Mouse (Mus musculus) left cerebral cortex, postnatal 4 days (tissue): ENCODE data around the gene Sun1. TPM values are rescaled to one million over a fixed set of nuclear protein-coding genes. Genes with fewer than 3 reads are reported as not detected.
A peak's percentile ranks its signal among the peaks of the same experiment; 100 is the strongest.

Experiments
- DNase-seq: peaks from one replicate; pipeline ENCODE4 v3.0.0-alpha.2; 2022
- intact Hi-C: fragments of 180-260 bp; cut with DNase I; formaldehyde crosslinking; loops from one replicate; pipeline ENCODE4 v1.15.1; 2025
- total RNA-seq, 2 experiments: library from RNA; stranded (reverse); gene quantifications; 2 replicates each; pipeline ENCODE4 v1.2.3; 2021

Gene Sun1
- total RNA-seq, 2 experiments from 2014 or later, result 77.1 to 81.6 TPM

DNA sequence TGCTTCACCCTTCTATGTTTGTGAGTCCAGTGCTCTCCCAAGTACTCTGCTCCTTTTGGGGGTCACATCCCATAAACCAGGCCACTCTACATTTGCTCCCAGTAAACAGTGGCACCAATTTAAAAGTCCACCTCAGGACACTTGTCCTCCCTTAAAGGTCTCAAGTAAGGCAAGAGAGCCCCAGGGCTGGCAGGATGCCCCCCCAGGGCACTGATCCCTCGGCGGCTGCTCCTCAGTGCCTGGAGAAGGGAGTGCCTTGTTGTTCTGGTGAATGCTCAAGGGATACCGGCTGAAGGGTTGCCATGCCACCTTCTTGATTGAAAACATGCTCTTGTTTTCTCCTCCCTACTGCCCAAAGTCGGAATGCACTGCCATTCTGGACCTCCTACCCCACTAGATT lies 5.6 kb downstream of the Sun1 start:
- intact Hi-C loops, result no loop called here
- DNase-seq, result no peak

DNA sequence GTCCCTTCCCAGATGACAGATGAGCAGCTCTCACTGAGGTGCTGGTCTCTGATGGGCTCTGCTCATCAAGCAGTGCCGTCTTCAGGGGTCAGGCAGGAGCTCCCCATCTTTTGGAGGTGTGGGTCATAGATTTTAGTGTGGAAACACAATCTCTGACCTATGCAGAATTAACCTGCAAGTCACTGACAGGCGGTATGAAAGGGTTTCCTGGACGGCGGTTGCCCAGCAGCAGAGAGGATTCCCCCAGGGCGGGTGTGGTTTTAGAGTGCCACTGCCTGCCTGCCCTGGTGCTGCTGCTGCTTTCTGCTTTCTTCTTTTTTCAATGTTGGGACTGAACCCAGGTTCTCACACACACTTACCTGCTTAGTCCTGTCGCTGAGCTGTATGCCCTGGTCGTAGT lies 6.1 kb downstream of the Sun1 start:
- intact Hi-C loops, result no loop called here
- DNase-seq, result no peak

- intact Hi-C loops, result no loop called here
Measured at GRCm38 (mm10) chr5:139208183-139208582, 7.7 kb downstream of the Sun1 start.

GRCm38 (mm10) chr5:139208871-139209684 lies 8.6 kb downstream of the Sun1 start:
- no peak for DNase-seq
- intact Hi-C loops, result no loop called here

More at GRCm38 (mm10) chr5:139208183-139208582, 7.7 kb downstream of the Sun1 start:
- no peak for DNase-seq

DNA sequence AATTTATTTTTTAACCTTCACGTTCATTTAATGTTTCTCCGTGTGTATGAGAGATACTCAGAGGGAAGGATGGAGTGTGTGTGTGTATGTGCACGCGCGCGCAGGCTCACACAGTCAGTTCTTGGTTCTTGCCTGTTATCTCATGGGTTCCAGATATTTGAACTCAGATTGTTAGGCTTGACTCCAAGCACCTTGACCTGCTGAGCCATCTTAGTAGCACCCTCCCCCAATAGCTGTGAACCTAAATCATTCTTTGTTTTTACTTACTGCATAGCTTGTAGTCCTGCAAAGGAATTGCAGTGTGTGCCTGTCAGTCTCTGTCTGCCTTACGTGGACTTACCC lies 9.2 kb downstream of the Sun1 start:
- no peak for DNase-seq
- intact Hi-C loops, result no loop called here

DNA sequence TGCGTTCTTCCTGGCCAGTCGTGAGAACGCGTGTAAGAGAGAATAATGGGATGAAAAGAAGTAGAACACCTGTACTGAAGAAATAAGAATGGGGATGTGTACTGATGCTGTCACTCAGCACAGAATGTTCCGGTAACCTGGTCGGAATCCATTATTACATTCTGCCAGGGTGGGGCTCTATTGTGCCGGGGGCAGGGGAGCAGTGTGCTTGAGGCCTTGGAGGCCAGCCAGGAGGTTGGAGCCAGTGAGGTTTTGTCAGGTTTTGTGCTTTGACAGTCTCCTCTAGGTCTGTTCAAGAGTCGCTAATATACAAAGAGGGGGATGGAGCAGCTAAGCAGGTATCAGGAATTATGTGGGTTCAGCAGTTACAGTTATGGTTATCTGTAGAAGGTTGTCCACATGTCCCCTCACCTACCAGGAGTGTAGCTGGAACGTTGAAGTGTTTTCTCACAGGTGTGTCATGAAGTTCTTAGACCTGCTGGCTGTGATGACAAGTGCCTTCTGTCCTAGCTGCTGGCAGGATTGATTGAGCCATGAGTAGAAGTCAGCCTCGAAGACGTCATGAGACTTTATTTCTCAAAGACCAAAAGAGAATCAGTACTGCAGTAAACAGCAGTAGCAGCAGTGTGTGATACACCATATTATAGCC lies 11.4 kb downstream of the Sun1 start:
- intact Hi-C loops, result no loop called here
- no peak for DNase-seq

DNA sequence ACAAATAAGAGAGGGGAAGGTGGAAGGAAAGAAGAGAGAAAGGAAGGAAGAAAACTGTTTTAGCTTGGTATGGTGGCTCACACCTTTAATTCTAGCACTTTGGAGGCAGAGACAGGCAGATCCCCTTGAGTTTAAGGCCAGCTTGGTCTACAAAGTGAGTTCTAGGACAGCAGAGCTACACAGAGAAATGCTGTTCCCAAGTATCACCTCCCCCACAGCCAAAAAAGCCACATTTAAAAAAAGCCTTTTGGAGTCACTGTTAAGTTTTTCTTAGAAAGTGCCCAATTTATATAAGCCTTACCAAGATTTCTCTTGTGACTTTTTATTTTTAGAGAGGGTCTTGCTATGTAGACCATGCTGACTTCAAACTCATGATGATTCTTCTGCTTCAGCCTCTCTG lies 13.9 kb downstream of the Sun1 start:
- no peak for DNase-seq
- intact Hi-C loops, result no loop called here

DNA sequence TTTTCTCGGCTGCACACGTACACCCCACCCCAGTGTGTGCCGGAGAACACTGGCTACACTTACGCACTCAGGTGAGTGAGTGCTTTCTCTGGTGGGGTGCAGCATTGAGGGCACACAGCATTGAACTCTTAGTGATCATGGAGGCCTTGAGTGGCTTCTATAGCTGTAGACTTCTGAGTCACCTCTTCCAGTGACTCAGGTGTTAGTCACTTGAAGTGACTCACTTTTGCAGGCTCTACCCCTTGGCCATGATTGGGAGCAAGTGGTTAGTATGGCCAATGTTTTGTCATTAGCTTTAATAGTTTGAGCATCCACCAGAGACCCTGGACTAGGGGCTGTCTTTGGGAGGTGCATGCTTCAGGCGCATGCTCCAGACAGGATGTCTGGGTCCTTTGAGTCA lies 14.7 kb downstream of the Sun1 start:
- DNase-seq, result no peak
- intact Hi-C loops, result no loop called here

DNA sequence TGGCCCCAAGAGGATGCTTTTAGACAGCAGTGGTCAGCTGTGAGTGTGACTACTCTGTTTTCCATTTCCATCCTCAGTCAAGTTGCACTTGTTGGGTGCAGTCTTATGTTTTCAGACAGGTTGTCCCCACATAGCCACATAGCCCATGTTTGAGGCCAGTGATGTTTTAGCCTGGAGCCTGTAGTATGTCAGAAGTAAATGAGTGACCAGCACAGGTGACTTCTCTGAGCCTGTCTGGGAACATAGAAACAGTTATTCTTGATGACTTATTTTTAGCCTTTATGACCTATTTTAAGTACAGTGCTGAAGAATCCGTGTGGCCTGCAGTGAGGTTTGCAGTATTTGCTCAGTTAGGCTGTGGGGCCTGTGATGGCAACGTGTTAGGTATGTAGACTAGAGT lies 15.7 kb downstream of the Sun1 start:
- no peak for DNase-seq
- intact Hi-C loops, result no loop called here

DNA sequence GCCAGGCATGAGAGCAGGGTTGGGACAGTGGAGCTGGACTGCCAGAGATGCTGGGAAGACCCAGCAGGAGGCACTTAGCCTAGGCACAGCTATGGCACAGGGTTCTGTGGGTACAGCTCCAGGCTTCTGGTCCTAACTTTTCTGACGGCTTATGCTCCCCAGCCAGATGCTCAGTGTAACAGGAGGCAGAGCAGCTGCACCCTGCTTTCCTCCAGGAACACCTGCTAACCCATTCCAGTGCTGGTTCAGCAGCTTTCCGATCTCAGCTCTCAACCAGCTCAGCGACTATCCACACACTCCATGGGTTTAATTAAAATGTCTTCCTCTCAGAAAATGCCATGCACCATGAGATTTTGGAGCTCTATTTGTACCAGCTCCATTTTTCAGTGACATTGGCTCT lies 16.3 kb downstream of the Sun1 start:
- intact Hi-C loops, result no loop called here
- DNase-seq, result no peak

- no peak for DNase-seq
- intact Hi-C loops, result no loop called here
Measured at GRCm38 (mm10) chr5:139220006-139220515, 19.6 kb downstream of the Sun1 start.

- intact Hi-C loops, result no loop called here
- DNase-seq, result no peak
Measured at GRCm38 (mm10) chr5:139220610-139221009, 20.2 kb downstream of the Sun1 start.

- intact Hi-C loops, result no loop called here
- DNase-seq, result no peak
Measured at GRCm38 (mm10) chr5:139223331-139223730, 22.9 kb downstream of the Sun1 start.

- DNase-seq, result no peak
- intact Hi-C loops, result no loop called here
Measured at GRCm38 (mm10) chr5:139227236-139227635, 26.8 kb downstream of the Sun1 start.

DNA sequence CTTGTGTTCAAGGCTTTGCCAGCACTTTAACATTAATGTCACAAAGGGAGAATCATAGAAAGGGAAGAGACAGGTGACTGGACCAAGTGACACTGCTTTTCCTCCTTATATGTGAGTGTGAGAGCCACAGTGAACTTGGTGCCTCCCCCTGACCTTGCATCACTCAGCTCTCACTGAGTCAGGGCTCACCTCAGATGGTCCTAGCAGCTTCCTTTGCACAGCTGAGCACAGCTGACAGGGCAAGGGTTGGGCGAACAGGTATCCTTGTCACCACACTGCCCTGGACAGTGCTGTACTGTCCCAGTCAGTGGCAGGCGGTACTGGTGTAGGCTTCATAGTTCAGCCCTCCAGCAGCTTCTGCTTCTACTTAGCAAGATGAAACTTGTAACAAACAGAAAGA lies 27.2 kb downstream of the Sun1 start:
- intact Hi-C loops, result no loop called here
- no peak for DNase-seq

- intact Hi-C loops, result no loop called here
- DNase-seq, result no peak
Measured at GRCm38 (mm10) chr5:139228318-139228717, 27.9 kb downstream of the Sun1 start.

- intact Hi-C loops, result no loop called here
- DNase-seq, result no peak
Measured at GRCm38 (mm10) chr5:139229716-139230115, 29.3 kb downstream of the Sun1 start.

DNA sequence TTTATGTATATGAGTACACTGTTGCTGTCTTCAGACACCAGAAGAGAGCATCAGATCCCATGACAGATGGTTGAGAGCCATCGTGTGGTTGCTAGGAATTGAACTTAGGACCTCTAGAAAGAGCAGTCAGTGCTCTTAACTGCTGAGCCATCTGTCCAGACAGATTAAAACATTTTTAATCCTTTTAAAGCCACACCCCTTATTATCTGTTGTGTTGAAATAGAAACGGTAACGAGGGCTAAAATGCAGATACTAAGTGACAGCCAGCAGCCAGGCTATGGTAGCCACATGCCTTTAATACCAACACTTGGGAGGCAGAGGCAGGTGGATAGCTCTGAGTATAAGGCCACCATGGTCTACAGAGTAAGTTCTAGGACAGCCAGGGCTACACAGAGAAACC lies 31.6 kb downstream of the Sun1 start:
- no peak for DNase-seq
- intact Hi-C loops, result no loop called here

- no peak for DNase-seq
- intact Hi-C loops, result no loop called here
Measured at GRCm38 (mm10) chr5:139234423-139234822, 34.0 kb downstream of the Sun1 start.

DNA sequence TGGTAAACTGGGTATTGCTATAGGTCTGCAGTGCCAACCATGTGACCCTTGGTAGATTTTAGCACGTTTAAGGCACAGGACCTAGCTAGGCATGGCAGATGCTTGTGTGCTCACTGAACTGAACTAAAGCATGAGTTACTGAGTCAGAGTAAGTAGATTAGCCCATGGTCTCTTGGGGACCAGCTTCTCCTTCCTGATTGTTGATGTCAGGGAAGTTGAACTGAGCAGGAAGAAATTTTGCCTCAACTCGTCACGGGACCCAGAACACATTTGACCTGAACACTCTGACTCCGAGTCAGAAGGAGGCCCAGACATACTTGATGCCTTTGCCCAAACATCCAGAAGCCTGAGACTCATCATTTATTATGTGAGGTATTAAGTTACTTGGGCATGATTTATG lies 37.0 kb downstream of the Sun1 start:
- intact Hi-C loops, result no loop called here
- no peak for DNase-seq

- no peak for DNase-seq
- intact Hi-C loops, result no loop called here
Measured at GRCm38 (mm10) chr5:139241022-139241761, 40.8 kb downstream of the Sun1 start.

- intact Hi-C loops, result no loop called here
- DNase-seq, result peak; percentile 11
Measured at GRCm38 (mm10) chr5:139243384-139243783, 42.9 kb downstream of the Sun1 start.
